Mouse (Mus musculus) forebrain, embryonic 15.5 days (tissue): ENCODE results near the gene Banf1. TPM values are rescaled to one million over a fixed set of nuclear protein-coding genes. Genes with fewer than 3 reads are reported as not detected.
"Not testable (repeated sequence)": the region's sequence is repeated elsewhere in the genome, so short reads cannot be mapped to it uniquely, and the experiment has no call there.

ENCODE experiments used
- ATAC-seq: fragments of 200-750 bp; cut with Nextera tagmentation; replicated peaks from 2 replicates; pipeline ENCODE4 v1.8.0; 2017; ENCODE audit warnings: mild to moderate bottlenecking, moderate TSS enrichment, moderate library complexity
- H3K27ac ChIP-seq: fragments of 300-500 bp; sonication (generic); replicated peaks from 2 replicates; pipeline ENCODE4 v1.5.1; 2015; ENCODE audit warnings: mild to moderate bottlenecking, inconsistent platforms
- H3K27me3 ChIP-seq: fragments of 300-500 bp; sonication (generic); 2 replicates; pipeline ENCODE4 v1.6.1; 2015; ENCODE audit warnings: inconsistent platforms
- H3K36me3 ChIP-seq: fragments of 300-500 bp; sonication (generic); 2 replicates; pipeline ENCODE4 v1.6.1; 2015; ENCODE audit warnings: mild to moderate bottlenecking, inconsistent platforms
- H3K4me1 ChIP-seq: fragments of 300-500 bp; sonication (generic); 2 replicates; pipeline ENCODE4 v1.6.1; 2015; ENCODE audit warnings: inconsistent platforms
- H3K4me2 ChIP-seq: fragments of 300-500 bp; sonication (generic); replicated peaks from 2 replicates; pipeline ENCODE4 v1.6.1; 2015; ENCODE audit warnings: mild to moderate bottlenecking, inconsistent platforms
- H3K4me3 ChIP-seq: fragments of 300-500 bp; sonication (generic); 2 replicates; pipeline ENCODE4 v1.5.1; 2015; ENCODE audit warnings: mild to moderate bottlenecking, inconsistent platforms
- H3K9ac ChIP-seq: fragments of 300-500 bp; sonication (generic); replicated peaks from 2 replicates; pipeline ENCODE4 v1.6.1; 2015; ENCODE audit warnings: mild to moderate bottlenecking, inconsistent platforms
- H3K9me3 ChIP-seq: fragments of 300-500 bp; sonication (generic); 2 replicates; pipeline ENCODE4 v1.6.1; 2016; ENCODE audit warnings: inconsistent platforms
- WGBS: fragments of 180-500 bp; shearing (Covaris S2); methylation state at CpG from one replicate; pipeline ENCODE4 v1.1.7; 2015; ENCODE audit warnings: mixed read lengths; 5-methylcytosine and 5-hydroxymethylcytosine counted together
- polyA plus RNA-seq: library from polyadenylated mRNA; unstranded; fragments of >200 nt; fragmentation: Nextera tagmentation; extraction: Ambion mirVana; gene quantifications from 2 replicates; pipeline ENCODE4 v1.2.1, GENCODE M21; 2015

The Banf1 gene
- polyA plus RNA-seq, 1 experiment from 2014 or later, result 401 TPM

GRCm38 (mm10) chr19:5370932-5371331, 4.0 kb upstream of the Banf1 start:
- 93% methylated on average over 3 of the region's 3 CpGs for WGBS
- no peak for ATAC-seq
- H3K27ac ChIP-seq, result no peak overlapping the region
- no peak overlapping the region for H3K4me3 ChIP-seq
- no peak overlapping the region for H3K4me2 ChIP-seq
- peaks cover 50% of the 10 kb centered on the region for H3K36me3 ChIP-seq
- no peaks in the 10 kb centered on the region for H3K27me3 ChIP-seq
- peaks cover 17% of the 10 kb centered on the region for H3K4me1 ChIP-seq
- H3K9me3 ChIP-seq, result no peaks in the 10 kb centered on the region
- H3K9ac ChIP-seq, result no peak overlapping the region

DNA sequence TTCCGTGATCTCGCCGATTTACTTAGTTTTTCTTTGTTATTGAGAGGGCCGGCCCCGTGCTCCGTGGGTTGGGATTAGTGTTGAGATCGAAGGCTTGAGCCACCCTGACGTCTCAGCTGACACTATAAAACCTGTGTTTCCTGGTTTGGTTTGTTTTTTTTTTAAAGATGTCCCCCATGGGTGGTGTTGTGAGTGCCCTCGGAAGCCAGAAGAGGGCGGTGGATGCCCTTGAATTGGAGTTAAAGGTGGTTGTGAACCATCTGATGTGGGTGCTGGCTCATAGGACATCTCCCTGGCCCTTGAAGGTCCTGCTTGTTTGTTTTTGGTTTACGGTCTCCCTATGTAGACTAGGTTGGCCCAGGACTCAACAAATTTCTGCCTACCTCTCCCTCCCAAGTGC, 487 bp upstream of the Banf1 start:
- no peak for ATAC-seq
- WGBS, result 11% methylated on average over 11 of the region's 11 CpGs

GRCm38 (mm10) chr19:5366175-5367052, 554 bp downstream of the Banf1 start, which contains the start of gene Eif1ad:
TSS of gene Eif1ad (plus strand) at chr19:5366741.
- peaks cover 40% of the 10 kb centered on the region for H3K36me3 ChIP-seq
- H3K9ac ChIP-seq, result peak within 1 kb of the TSS; percentile 74
- H3K4me2 ChIP-seq, result peak within 1 kb of the TSS; percentile 79
- peaks cover 27% of the 10 kb centered on the region for H3K4me1 ChIP-seq
- H3K4me3 ChIP-seq, result peak within 1 kb of the TSS; percentile 80
- under 1% methylated on average over 88 of the region's 92 CpGs for WGBS
- peak; percentile 95 for ATAC-seq
- peak within 1 kb of the TSS; percentile 96 for H3K27ac ChIP-seq
- no peaks in the 10 kb centered on the region for H3K9me3 ChIP-seq
- no peaks in the 10 kb centered on the region for H3K27me3 ChIP-seq

More for the DNA sequence above, 487 bp upstream of the Banf1 start:
- peak overlapping the region; percentile 80 for H3K4me3 ChIP-seq
- no peaks in the 10 kb centered on the region for H3K27me3 ChIP-seq
- H3K36me3 ChIP-seq, result peaks cover 49% of the 10 kb centered on the region
- peaks cover 27% of the 10 kb centered on the region for H3K4me1 ChIP-seq
- peak overlapping the region; percentile 74 for H3K9ac ChIP-seq
- peak overlapping the region; percentile 79 for H3K4me2 ChIP-seq
- H3K9me3 ChIP-seq, result no peaks in the 10 kb centered on the region
- H3K27ac ChIP-seq, result peak overlapping the region; percentile 96; the same call in 1 of the 2 replicates

DNA sequence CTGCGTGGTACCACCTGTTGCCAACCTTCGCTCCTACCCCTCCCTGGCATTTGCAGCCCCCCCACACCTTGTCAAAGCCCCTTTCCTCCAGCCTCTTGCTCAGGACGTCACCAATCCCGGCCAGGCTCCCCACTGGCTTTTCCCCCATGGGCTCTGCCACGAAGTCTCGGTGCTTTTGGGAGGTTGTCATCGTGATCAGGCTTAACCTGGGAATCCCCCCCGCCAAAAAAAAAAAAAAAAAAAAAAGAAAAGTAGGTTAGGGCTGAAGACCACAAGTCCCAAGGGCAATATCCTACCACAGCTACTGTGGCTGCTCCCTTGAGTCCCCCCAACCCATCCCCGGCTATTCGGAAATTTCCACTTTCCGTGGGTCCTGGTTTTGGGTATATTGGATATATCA, 1.2 kb downstream of the Banf1 start:
- H3K4me2 ChIP-seq, result peak overlapping the region; percentile 79
- no peak for ATAC-seq
- peak overlapping the region; percentile 96 for H3K27ac ChIP-seq
- no peaks in the 10 kb centered on the region for H3K27me3 ChIP-seq
- H3K36me3 ChIP-seq, result peaks cover 35% of the 10 kb centered on the region
- 23% methylated on average over 11 of the region's 11 CpGs for WGBS
- peak overlapping the region; percentile 74 for H3K9ac ChIP-seq
- H3K4me3 ChIP-seq, result peak overlapping the region; percentile 80
- H3K9me3 ChIP-seq, result no peaks in the 10 kb centered on the region
- H3K4me1 ChIP-seq, result peaks cover 27% of the 10 kb centered on the region

- no peak overlapping the region for H3K27ac ChIP-seq
- no peaks in the 10 kb centered on the region for H3K9me3 ChIP-seq
- no peak overlapping the region for H3K9ac ChIP-seq
- H3K4me3 ChIP-seq, result no peak overlapping the region
- peaks cover 27% of the 10 kb centered on the region for H3K4me1 ChIP-seq
- no peak for ATAC-seq
- WGBS, result 97% methylated on average over 2 of the region's 2 CpGs
- H3K4me2 ChIP-seq, result no peak overlapping the region
- H3K27me3 ChIP-seq, result no peaks in the 10 kb centered on the region
- peaks cover 19% of the 10 kb centered on the region for H3K36me3 ChIP-seq
Measured at GRCm38 (mm10) chr19:5364124-5364523, 2.8 kb downstream of the Banf1 start.

DNA sequence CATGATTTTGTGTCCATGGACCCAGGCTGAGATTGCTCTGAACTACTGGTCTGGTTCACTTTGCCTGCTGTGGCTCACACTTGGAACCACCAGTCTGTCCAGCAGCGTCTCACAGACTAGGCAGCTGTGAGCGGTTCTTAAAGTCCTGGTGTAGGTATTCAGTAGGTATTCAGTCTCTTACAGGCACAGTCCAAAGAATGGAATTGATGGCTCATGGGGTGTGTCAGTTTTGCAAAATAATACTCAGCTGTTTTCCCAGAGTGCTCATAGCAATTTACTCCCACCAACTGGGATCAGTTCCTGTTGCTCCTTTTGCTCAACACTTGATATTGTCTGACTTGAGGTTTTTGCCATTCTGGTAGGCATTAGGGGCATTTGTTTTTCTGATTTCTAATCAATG, 4.8 kb downstream of the Banf1 start:
- 71% methylated on average over 2 of the region's 2 CpGs for WGBS
- peaks cover 12% of the 10 kb centered on the region for H3K4me1 ChIP-seq
- H3K9ac ChIP-seq, result no peak overlapping the region
- no peak for ATAC-seq
- H3K27ac ChIP-seq, result no peak overlapping the region
- no peaks in the 10 kb centered on the region for H3K9me3 ChIP-seq
- H3K4me3 ChIP-seq, result no peak overlapping the region
- H3K4me2 ChIP-seq, result no peak overlapping the region
- no peaks in the 10 kb centered on the region for H3K27me3 ChIP-seq
- peaks cover 10% of the 10 kb centered on the region for H3K36me3 ChIP-seq

DNA sequence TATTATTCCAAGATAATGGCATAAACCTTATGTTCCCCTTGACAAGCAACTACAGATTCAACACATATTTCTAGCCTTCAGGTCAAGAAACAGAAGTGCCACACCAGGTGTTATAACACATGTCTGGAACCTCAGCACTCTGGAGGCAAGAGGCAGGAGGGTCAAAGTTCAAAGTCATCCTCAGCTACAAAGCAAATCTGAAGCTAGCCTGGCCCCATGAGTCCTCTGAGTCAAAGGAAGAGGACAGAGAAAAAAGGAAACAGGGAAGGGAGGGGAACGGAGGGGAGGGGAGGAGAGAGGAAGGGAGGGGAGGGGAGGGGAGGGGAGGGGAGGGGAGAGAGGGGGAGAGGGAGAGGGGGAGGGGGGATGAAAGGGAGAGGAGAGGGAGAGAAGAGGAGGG, 10.9 kb downstream of the Banf1 start:
- WGBS, result no CpG with 5 or more reads among the region's 1 CpGs
- H3K4me2 ChIP-seq, result no peak overlapping the region
- ATAC-seq, result no peak
- no peak overlapping the region for H3K27ac ChIP-seq
- H3K27me3 ChIP-seq, result no peaks in the 10 kb centered on the region
- H3K4me3 ChIP-seq, result no peak overlapping the region
- H3K4me1 ChIP-seq, result no peaks in the 10 kb centered on the region
- no peaks in the 10 kb centered on the region for H3K36me3 ChIP-seq
- no peak overlapping the region for H3K9ac ChIP-seq
- H3K9me3 ChIP-seq, result no peaks in the 10 kb centered on the region

- H3K27ac ChIP-seq, result no peak overlapping the region
- no peaks in the 10 kb centered on the region for H3K27me3 ChIP-seq
- H3K36me3 ChIP-seq, result no peaks in the 10 kb centered on the region
- H3K9me3 ChIP-seq, result no peaks in the 10 kb centered on the region
- no peak for ATAC-seq
- H3K4me2 ChIP-seq, result no peak overlapping the region
- H3K4me1 ChIP-seq, result peaks cover 5% of the 10 kb centered on the region
- no peak overlapping the region for H3K4me3 ChIP-seq
- 64% methylated on average over 2 of the region's 2 CpGs for WGBS
- no peak overlapping the region for H3K9ac ChIP-seq
Measured at GRCm38 (mm10) chr19:5353609-5354008, 13.4 kb downstream of the Banf1 start.

- H3K4me2 ChIP-seq, result peak within 1 kb of the TSS; percentile 54
- WGBS, result 65% methylated on average over 6 of the region's 6 CpGs
- not testable (repeated sequence) for H3K36me3 ChIP-seq, H3K9me3 ChIP-seq, H3K4me1 ChIP-seq, H3K27ac ChIP-seq, ATAC-seq, H3K27me3 ChIP-seq
- H3K9ac ChIP-seq, result peak within 1 kb of the TSS; percentile 49
- H3K4me3 ChIP-seq, result peak within 1 kb of the TSS; percentile 32
Measured at GRCm38 (mm10) chr19:5349502-5349873, 17.5 kb downstream of the Banf1 start, which contains the start of gene Cst6. TSS of gene Cst6 (minus strand) at chr19:5349574.

DNA sequence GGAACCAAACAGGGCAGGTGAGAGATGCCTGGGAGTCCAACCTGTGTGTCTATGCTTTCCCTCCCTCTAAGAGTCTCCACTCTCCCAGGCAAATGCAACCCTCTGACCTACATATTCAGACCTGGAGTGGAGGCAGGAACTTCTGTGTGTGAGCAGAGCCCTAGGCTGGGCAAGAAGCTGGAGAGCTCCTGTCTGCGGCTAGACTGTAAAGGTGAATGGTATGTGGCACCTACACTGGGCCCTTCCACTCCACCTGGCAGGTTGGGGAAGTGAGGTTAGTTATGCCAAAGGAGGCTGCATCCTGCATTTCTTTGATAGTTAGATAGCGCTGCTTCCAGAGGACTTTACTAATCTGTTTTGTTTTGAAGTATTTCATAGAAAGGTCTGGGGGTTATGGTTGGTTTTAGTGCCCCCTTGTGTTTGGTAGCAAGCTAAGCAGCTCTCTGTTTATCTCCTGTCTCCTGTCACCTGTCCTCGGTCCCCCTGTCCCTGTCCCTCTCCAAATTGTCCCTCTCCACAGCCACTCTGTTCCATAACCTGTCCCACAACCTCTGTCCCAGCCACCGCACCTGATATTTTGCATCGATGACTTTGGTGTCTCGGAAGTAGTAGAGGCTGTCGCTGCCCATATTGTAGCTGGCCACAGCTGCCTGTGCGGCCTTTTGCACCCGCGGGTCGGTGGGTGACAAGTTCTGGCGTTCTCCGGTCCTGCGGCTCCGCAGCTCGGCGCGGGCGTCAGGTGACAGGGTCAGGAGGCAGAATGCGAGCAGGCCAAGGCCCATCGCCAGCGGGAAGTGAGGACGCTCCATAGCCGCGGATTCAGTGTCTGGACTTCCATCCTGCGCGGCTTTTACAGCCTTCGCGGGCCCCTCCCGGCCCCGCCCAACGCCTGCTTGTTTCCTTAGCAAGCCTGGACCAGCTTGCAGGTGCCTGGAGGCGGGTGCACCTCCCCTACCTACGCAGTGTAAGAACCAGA, 18.2 kb downstream of the Banf1 start:
- no peak for ATAC-seq
- H3K27ac ChIP-seq, result no peak overlapping the region
- peaks cover 5% of the 10 kb centered on the region for H3K4me1 ChIP-seq
- peak overlapping the region; percentile 32 for H3K4me3 ChIP-seq
- H3K36me3 ChIP-seq, result no peaks in the 10 kb centered on the region
- WGBS, result 5% methylated on average over 34 of the region's 34 CpGs
- no peaks in the 10 kb centered on the region for H3K9me3 ChIP-seq
- H3K27me3 ChIP-seq, result no peaks in the 10 kb centered on the region
- H3K9ac ChIP-seq, result peak overlapping the region; percentile 49
- peak overlapping the region; percentile 54 for H3K4me2 ChIP-seq

- H3K4me2 ChIP-seq, result no peak overlapping the region
- H3K9ac ChIP-seq, result no peak overlapping the region
- 80% methylated on average over 6 of the region's 6 CpGs for WGBS
- H3K27ac ChIP-seq, result no peak overlapping the region
- H3K27me3 ChIP-seq, result no peaks in the 10 kb centered on the region
- no peak overlapping the region for H3K4me3 ChIP-seq
- peaks cover 5% of the 10 kb centered on the region for H3K4me1 ChIP-seq
- H3K36me3 ChIP-seq, result no peaks in the 10 kb centered on the region
- ATAC-seq, result no peak
- no peaks in the 10 kb centered on the region for H3K9me3 ChIP-seq
Measured at GRCm38 (mm10) chr19:5348064-5348463, 18.9 kb downstream of the Banf1 start.
